Mouse (Mus musculus): ENCODE data around the gene Arid4b. TPM values are rescaled to one million over a fixed set of nuclear protein-coding genes. Genes with fewer than 3 reads are reported as not detected.

Arid4b gene
- polyA plus RNA-seq, 1 experiment, result not detected

DNA sequence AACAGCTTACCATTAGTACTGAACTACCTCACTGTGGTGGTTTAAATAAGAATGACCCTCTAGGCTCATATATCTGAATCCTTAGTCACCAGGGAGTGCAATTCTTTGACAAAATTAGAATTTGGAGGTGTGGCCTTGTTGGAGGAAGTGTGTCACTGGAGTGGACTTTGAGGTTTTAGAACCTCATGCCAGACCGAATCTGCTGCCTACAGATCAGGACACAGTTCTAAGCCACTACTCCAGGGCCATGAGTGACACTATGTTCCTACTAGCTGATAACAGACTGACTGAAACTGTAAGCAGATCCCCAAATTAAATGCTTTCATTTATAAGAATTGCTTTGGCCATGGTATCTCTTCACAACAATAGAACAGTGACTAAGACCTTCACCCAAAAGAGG is 13.2 kb upstream of the Arid4b start:
- WGBS, result 83% methylated on average over 1 of the region's 1 CpGs
- H3K4me3 ChIP-seq (ENCODE audit: insufficient read depth, low read depth, low read length), result no peak overlapping the region
- H3K4me1 ChIP-seq (ENCODE audit: control insufficient read depth, insufficient read depth, low read length), result no peaks in the 10 kb centered on the region
- TF ChIP-seq POLR2A (IDR thresholded peaks at IDR 0.05; ENCODE audit: insufficient read depth, low read depth, low read length), result no peak
- TF ChIP-seq CTCF (IDR thresholded peaks at IDR 0.05; ENCODE audit: insufficient read depth, low read depth, low read length), result no peak
- H3K27ac ChIP-seq (ENCODE audit: insufficient read depth, low read depth, low read length), result no peak overlapping the region

DNA sequence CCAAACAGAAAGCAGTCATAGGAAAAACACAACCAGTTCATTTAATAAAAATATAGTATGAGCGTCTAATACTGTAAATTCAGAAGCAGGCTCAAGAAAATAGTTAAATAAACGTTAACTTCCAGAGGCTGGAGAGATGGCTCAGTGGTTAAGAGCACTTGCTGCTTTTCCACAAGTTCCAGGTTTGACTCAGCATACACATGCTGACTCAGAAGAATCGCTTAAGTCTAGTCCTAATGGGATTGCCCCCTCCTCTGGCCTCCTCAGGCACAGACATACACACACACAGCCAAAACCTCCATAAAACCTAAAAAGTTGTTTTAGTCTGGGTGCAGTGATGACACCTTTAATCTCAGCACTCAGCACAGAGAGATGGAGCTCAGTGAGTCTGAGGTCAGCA is 6.2 kb upstream of the Arid4b start:
- no peak overlapping the region for H3K27ac ChIP-seq (ENCODE audit: insufficient read depth, low read depth, low read length)
- no peak overlapping the region for H3K4me3 ChIP-seq (ENCODE audit: insufficient read depth, low read depth, low read length)
- WGBS, result 78% methylated on average over 3 of the region's 3 CpGs
- TF ChIP-seq POLR2A (IDR thresholded peaks at IDR 0.05; ENCODE audit: insufficient read depth, low read depth, low read length), result no peak
- H3K4me1 ChIP-seq (ENCODE audit: control insufficient read depth, insufficient read depth, low read length), result peaks cover 4% of the 10 kb centered on the region

DNA sequence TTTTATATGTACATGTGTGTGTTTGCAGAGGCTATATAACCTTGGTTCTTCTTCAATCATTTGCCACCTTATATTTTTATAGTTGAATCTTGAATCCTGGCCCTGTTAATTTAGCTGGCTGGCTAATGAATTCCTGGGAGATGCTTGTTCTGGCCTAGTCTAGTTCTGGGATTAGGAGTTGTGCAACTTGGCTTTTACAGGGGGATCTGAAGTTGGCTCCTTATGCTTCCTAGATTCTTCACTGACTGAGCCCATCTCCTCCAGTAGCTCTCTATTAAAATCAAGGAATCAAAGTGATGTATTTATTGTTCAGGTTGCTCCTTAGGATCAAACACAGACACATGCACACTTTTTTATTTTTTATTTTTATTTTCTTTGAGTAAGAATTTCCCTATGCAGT is 3.5 kb upstream of the Arid4b start:
- H3K4me1 ChIP-seq (ENCODE audit: control insufficient read depth, insufficient read depth, low read length), result peaks cover 4% of the 10 kb centered on the region
- no peak overlapping the region for H3K4me3 ChIP-seq (ENCODE audit: insufficient read depth, low read depth, low read length)
- H3K27ac ChIP-seq (ENCODE audit: insufficient read depth, low read depth, low read length), result no peak overlapping the region
- TF ChIP-seq POLR2A (IDR thresholded peaks at IDR 0.05; ENCODE audit: insufficient read depth, low read depth, low read length) (no peak), CTCF (IDR thresholded peaks at IDR 0.05; ENCODE audit: insufficient read depth, low read depth, low read length) (no peak)

GRCm38 (mm10) chr13:14062209-14063012 is 621 bp upstream of the Arid4b start:
- WGBS, result 5% methylated on average over 11 of the region's 11 CpGs
- TF ChIP-seq CTCF (IDR thresholded peaks at IDR 0.05; ENCODE audit: insufficient read depth, low read depth, low read length) (no peak), POLR2A (IDR thresholded peaks at IDR 0.05; ENCODE audit: insufficient read depth, low read depth, low read length) (no peak)
- no peak overlapping the region; the same call in 1 of the 2 replicates for H3K27ac ChIP-seq (ENCODE audit: insufficient read depth, low read depth, low read length)
- H3K4me1 ChIP-seq (ENCODE audit: control insufficient read depth, insufficient read depth, low read length), result peaks cover 4% of the 10 kb centered on the region
- H3K4me3 ChIP-seq (ENCODE audit: insufficient read depth, low read depth, low read length), result peak overlapping the region; percentile 76

GRCm38 (mm10) chr13:14063942-14064271 is 875 bp downstream of the Arid4b start:
- WGBS, result 0% methylated on average over 29 of the region's 31 CpGs
- Histone ChIP-seq H3K4me1 (ENCODE audit: control insufficient read depth, insufficient read depth, low read length) (peaks cover 4% of the 10 kb centered on the region), H3K4me3 (ENCODE audit: insufficient read depth, low read depth, low read length) (peak overlapping the region; percentile 79), H3K27ac (ENCODE audit: insufficient read depth, low read depth, low read length) (peak overlapping the region; percentile 58)
- no peak for TF ChIP-seq CTCF (IDR thresholded peaks at IDR 0.05; ENCODE audit: insufficient read depth, low read depth, low read length)
- TF ChIP-seq POLR2A (IDR thresholded peaks at IDR 0.05; ENCODE audit: insufficient read depth, low read depth, low read length), result 0 out of 2 replicates have a peak, but pooled peaks have one; percentile 0

DNA sequence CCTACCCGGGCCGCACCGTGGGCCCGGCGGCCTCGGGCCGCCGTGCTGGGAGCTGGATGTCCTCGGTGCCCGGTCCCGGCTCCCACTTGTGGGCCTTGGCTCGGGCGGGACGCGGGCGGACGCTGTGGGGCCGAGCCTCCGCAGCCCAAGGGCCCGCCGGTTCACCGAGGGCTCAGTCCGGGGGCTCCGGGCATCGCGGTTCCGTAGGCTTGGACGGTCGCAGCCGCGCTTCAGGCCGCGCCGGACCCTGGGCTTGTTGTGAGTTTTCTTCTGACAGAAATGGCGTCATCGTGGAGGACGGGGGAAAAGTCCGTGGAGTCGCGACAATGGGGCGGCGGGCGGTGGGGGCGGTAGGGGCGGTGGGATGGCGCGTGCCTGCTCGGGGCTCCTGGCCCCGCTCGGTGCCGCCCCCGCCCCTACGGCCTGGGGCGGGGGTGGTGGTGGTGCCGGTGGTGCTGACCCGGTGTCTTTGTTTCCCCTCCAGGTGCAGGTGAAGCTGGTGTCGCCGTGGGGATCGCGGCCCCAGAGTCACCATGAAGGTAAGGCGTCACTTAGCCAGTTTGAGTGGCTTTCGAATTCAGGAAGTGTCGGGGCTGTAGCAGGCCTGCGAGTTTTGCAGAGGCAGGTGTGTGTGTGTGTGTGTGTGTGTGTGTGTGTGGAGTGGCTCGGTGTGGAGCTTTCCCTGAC is 1.5 kb downstream of the Arid4b start:
- H3K4me1 ChIP-seq (ENCODE audit: control insufficient read depth, insufficient read depth, low read length), result peaks cover 4% of the 10 kb centered on the region
- TF ChIP-seq CTCF (IDR thresholded peaks at IDR 0.05; ENCODE audit: insufficient read depth, low read depth, low read length) (no peak), POLR2A (IDR thresholded peaks at IDR 0.05; ENCODE audit: insufficient read depth, low read depth, low read length) (no peak)
- under 1% methylated on average over 65 of the region's 65 CpGs for WGBS
- H3K27ac ChIP-seq (ENCODE audit: insufficient read depth, low read depth, low read length), result peak overlapping the region; percentile 58; the same call in 1 of the 2 replicates
- H3K4me3 ChIP-seq (ENCODE audit: insufficient read depth, low read depth, low read length), result peak overlapping the region; percentile 79

- H3K4me3 ChIP-seq (ENCODE audit: insufficient read depth, low read depth, low read length), result peak overlapping the region; percentile 79
- WGBS, result 1% methylated on average over 9 of the region's 9 CpGs
- no peak overlapping the region for H3K27ac ChIP-seq (ENCODE audit: insufficient read depth, low read depth, low read length)
- TF ChIP-seq POLR2A (IDR thresholded peaks at IDR 0.05; ENCODE audit: insufficient read depth, low read depth, low read length), result no peak
- TF ChIP-seq CTCF (IDR thresholded peaks at IDR 0.05; ENCODE audit: insufficient read depth, low read depth, low read length), result no peak
- peaks cover 4% of the 10 kb centered on the region for H3K4me1 ChIP-seq (ENCODE audit: control insufficient read depth, insufficient read depth, low read length)
Measured at GRCm38 (mm10) chr13:14065028-14065380, 2.0 kb downstream of the Arid4b start.

GRCm38 (mm10) chr13:14065701-14066100 is 2.7 kb downstream of the Arid4b start:
- 61% methylated on average over 1 of the region's 1 CpGs for WGBS
- Histone ChIP-seq H3K27ac (ENCODE audit: insufficient read depth, low read depth, low read length) (no peak overlapping the region), H3K4me1 (ENCODE audit: control insufficient read depth, insufficient read depth, low read length) (peaks cover 4% of the 10 kb centered on the region), H3K4me3 (ENCODE audit: insufficient read depth, low read depth, low read length) (no peak overlapping the region)
- no peak for TF ChIP-seq POLR2A (IDR thresholded peaks at IDR 0.05; ENCODE audit: insufficient read depth, low read depth, low read length)
- no peak for TF ChIP-seq CTCF (IDR thresholded peaks at IDR 0.05; ENCODE audit: insufficient read depth, low read depth, low read length)

- no peak overlapping the region for H3K4me3 ChIP-seq (ENCODE audit: insufficient read depth, low read depth, low read length)
- no peak overlapping the region for H3K27ac ChIP-seq (ENCODE audit: insufficient read depth, low read depth, low read length)
- H3K4me1 ChIP-seq (ENCODE audit: control insufficient read depth, insufficient read depth, low read length), result no peaks in the 10 kb centered on the region
- TF ChIP-seq POLR2A (IDR thresholded peaks at IDR 0.05; ENCODE audit: insufficient read depth, low read depth, low read length) (no peak), CTCF (IDR thresholded peaks at IDR 0.05; ENCODE audit: insufficient read depth, low read depth, low read length) (no peak)
Measured at GRCm38 (mm10) chr13:14068035-14068434, 5.0 kb downstream of the Arid4b start.

Data from olfactory bulb, adult 2 months (tissue).